ENCODE assay signal across 20 mouse cellular contexts in the genomic region with DNA sequence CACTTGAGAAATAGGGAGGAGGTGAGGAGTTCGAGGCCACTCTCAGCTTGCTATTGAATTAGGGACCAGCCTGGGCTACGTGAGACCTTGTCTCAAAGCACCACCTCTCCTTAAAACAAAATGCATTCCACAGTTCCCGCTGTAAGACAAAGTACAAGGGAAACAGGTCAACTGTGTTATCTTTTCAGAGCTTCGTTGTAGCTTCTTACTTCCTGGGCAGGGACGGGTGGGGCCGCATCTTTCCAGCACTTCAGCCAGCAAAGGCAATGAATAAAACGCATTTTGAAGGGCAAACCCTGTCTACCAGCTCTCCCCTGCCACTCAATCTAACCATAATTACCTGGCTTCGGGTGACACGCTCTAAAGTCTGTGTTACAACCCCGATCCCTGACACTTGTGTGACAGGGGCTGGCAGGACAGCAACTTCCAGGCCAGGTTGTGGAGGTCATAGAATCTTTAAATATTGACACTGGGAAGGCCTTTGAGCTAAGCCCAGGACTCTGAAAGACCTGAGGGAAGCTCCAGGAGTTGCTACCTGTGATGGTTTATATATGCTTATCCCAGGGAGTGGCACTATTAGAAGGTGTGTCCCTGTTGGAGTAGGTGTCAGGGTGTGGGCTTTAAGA. TPM values are rescaled to one million over a fixed set of nuclear protein-coding genes. Genes with fewer than 3 reads are reported as not detected.
DNase-seq lines count a peak whose midpoint lies in the region; ATAC-seq and TF ChIP-seq lines count a peak whose summit lies in the region.
"Had no signal": no experiment of that assay in that cellular context is flagged by ENCODE, and none has a peak within 500 bp of the region (broad histone marks: within the 10 kb centered on the region; RNA-seq: fewer than 3 reads in every experiment).

No protein-coding gene starts in this region.

- no peak for TF ChIP-seq CTCF in liver, postnatal 0 days (IDR thresholded peaks at IDR 0.05; ENCODE audit: low read depth)

- no peak overlapping the region for H3K4me3 ChIP-seq in liver, embryonic 16.5 days (ENCODE audit: low read depth, low read length)
- H3K4me3 ChIP-seq in liver, embryonic 12.5 days, result no peak overlapping the region
- no peak overlapping the region for H3K4me3 ChIP-seq in ES-E14 (ENCODE audit: insufficient read depth in 1 of 2, low read depth in 1 of 2, low read length in 2 of 2, poor library complexity in 1 of 2, severe bottlenecking in 1 of 2)
- H3K4me3 ChIP-seq in liver, postnatal 0 days (ENCODE audit: low read depth, low read length), result no peak overlapping the region
- H3K4me3 ChIP-seq: embryonic facial prominence, embryonic 10.5 days; forebrain, embryonic 13.5 days; heart, embryonic 15.5 days; hindbrain, embryonic 13.5 days had no signal

- H3K9me3 ChIP-seq in liver, embryonic 16.5 days (replicated peaks; ENCODE audit: control insufficient read depth, low read length), result no peaks in the 10 kb centered on the region
- no peaks in the 10 kb centered on the region for H3K9me3 ChIP-seq in liver, embryonic 12.5 days (replicated peaks)
- no peaks in the 10 kb centered on the region for H3K9me3 ChIP-seq in ES-E14 (ENCODE audit: control insufficient read depth, insufficient read depth, low read depth, low read length)
- H3K9me3 ChIP-seq in liver, postnatal 0 days (ENCODE audit: low read length), result no peaks in the 10 kb centered on the region
- H3K9me3 ChIP-seq: embryonic facial prominence, embryonic 10.5 days; forebrain, embryonic 13.5 days; heart, embryonic 15.5 days; hindbrain, embryonic 13.5 days had no signal

- ATAC-seq in liver, embryonic 16.5 days (ENCODE audit: low read depth), result peak; percentile 70
- no peak for ATAC-seq in liver, embryonic 12.5 days
- peak; percentile 49; the same call in 1 of the 2 replicates for ATAC-seq in liver, postnatal 0 days
- ATAC-seq: activated CD4-positive, CD25-positive, alpha-beta regulatory T cell, adult 4 months; forebrain, embryonic 13.5 days; forebrain, postnatal 0 days; hindbrain, postnatal 0 days had no signal

- no peaks in the 10 kb centered on the region for H3K36me3 ChIP-seq in liver, embryonic 16.5 days (ENCODE audit: control insufficient read depth, insufficient read depth)
- peaks cover 33% of the 10 kb centered on the region for H3K36me3 ChIP-seq in liver, embryonic 12.5 days
- H3K36me3 ChIP-seq in ES-E14 (ENCODE audit: control insufficient read depth, insufficient read depth, low read length, poor library complexity, severe bottlenecking), result peaks cover 30% of the 10 kb centered on the region; the same call in 1 of the 2 replicates
- H3K36me3 ChIP-seq in liver, postnatal 0 days (replicated peaks; ENCODE audit: insufficient read depth, low read length), result peaks cover 11% of the 10 kb centered on the region; the same call in 1 of the 2 replicates

- no peak overlapping the region for H3K4me2 ChIP-seq in liver, embryonic 16.5 days (ENCODE audit: low read depth, low read length)
- H3K4me2 ChIP-seq in liver, embryonic 12.5 days, result no peak overlapping the region
- no peak overlapping the region for H3K4me2 ChIP-seq in liver, postnatal 0 days (ENCODE audit: low read depth, low read length)
- H3K4me2 ChIP-seq: forebrain, embryonic 13.5 days; heart, embryonic 11.5 days; heart, embryonic 15.5 days; hindbrain, embryonic 13.5 days had no signal

- no peak for DNase-seq in ES-E14 (ENCODE audit: low read depth, low spot score)
- no peak for DNase-seq in liver, postnatal 0 days
- no peak for DNase-seq in cerebellum, postnatal 36 days
- DNase-seq in right cerebral cortex, postnatal 10 days (ENCODE audit: low spot score in 2 of 2), result no peak
- DNase-seq: adrenal gland, postnatal 14 days; cerebellum, adult 11-12 months; cerebellum, adult 9-10 months; cerebellum, postnatal 25 days; forebrain, postnatal 0 days; heart, adult 18-20 months; heart, postnatal 14 days had no signal

- peaks cover 6% of the 10 kb centered on the region for H3K4me1 ChIP-seq in liver, embryonic 16.5 days (ENCODE audit: control insufficient read depth, low read depth, low read length)
- peaks cover 21% of the 10 kb centered on the region for H3K4me1 ChIP-seq in liver, embryonic 12.5 days
- H3K4me1 ChIP-seq in ES-E14 (ENCODE audit: control insufficient read depth in 2 of 2, insufficient read depth in 2 of 2, low read length in 2 of 2, poor library complexity in 1 of 2), result peaks cover 14 to 21% of the 10 kb centered on the region in 2 experiments
- H3K4me1 ChIP-seq in liver, postnatal 0 days (ENCODE audit: insufficient read depth), result peaks cover 21% of the 10 kb centered on the region
- H3K4me1 ChIP-seq: forebrain, embryonic 13.5 days had no signal

- H3K27me3 ChIP-seq in liver, embryonic 16.5 days (ENCODE audit: control insufficient read depth, insufficient read depth, low read depth, low read length), result no peaks in the 10 kb centered on the region
- H3K27me3 ChIP-seq in liver, embryonic 12.5 days (replicated peaks), result no peaks in the 10 kb centered on the region
- H3K27me3 ChIP-seq in liver, postnatal 0 days (ENCODE audit: insufficient read depth, low read length), result no peaks in the 10 kb centered on the region
- H3K27me3 ChIP-seq: forebrain, embryonic 13.5 days; heart, embryonic 15.5 days; hindbrain, embryonic 13.5 days had no signal

- in situ Hi-C loops in ES-E14 (cut with MboI; ENCODE audit: low sequenced_read_pairs in 2 of 2, unreplicated experiment in 2 of 2), result no loop called here

- no peak for TF ChIP-seq EP300 in liver, postnatal 0 days (IDR thresholded peaks at IDR 0.05; ENCODE audit: low read depth)

- WGBS in liver, embryonic 16.5 days (ENCODE audit: insufficient replicate concordance), result 38% methylated on average over 10 of the region's 10 CpGs
- 51% methylated on average over 10 of the region's 10 CpGs for WGBS in liver, embryonic 12.5 days (ENCODE audit: insufficient replicate concordance)
- 55% methylated on average over 10 of the region's 10 CpGs for WGBS in liver, postnatal 0 days (ENCODE audit: insufficient replicate concordance)

- no peak overlapping the region for H3K9ac ChIP-seq in liver, embryonic 16.5 days (ENCODE audit: low read depth, low read length)
- H3K9ac ChIP-seq in liver, embryonic 12.5 days, result no peak overlapping the region
- H3K9ac ChIP-seq in ES-E14 (ENCODE audit: insufficient read depth, low read depth, low read length, poor library complexity, severe bottlenecking), result no peak overlapping the region
- no peak overlapping the region for H3K9ac ChIP-seq in liver, postnatal 0 days (replicated peaks)
- H3K9ac ChIP-seq: forebrain, embryonic 13.5 days; forebrain, postnatal 0 days; heart, embryonic 15.5 days; hindbrain, embryonic 13.5 days had no signal

- peak overlapping the region; percentile 63; the same call in 1 of the 2 replicates for H3K27ac ChIP-seq in liver, embryonic 16.5 days (ENCODE audit: low read length)
- H3K27ac ChIP-seq in liver, embryonic 12.5 days, result no peak overlapping the region
- H3K27ac ChIP-seq in ES-E14 (ENCODE audit: insufficient read depth, low read depth, low read length, poor library complexity, severe bottlenecking), result peak overlapping the region; percentile 76
- H3K27ac ChIP-seq in liver, postnatal 0 days (ENCODE audit: low read depth), result peak overlapping the region; percentile 55; the same call in 1 of the 2 replicates
- H3K27ac ChIP-seq: embryonic facial prominence, embryonic 10.5 days; forebrain, embryonic 13.5 days; heart, embryonic 15.5 days; hindbrain, embryonic 13.5 days; hindbrain, postnatal 0 days had no signal

TF ChIP-seq in ES-E14, 5 proteins besides CTCF, POLR2A, EP300 and RAD21:
- no peak for TF ChIP-seq ZC3H11A (IDR thresholded peaks at IDR 0.05; ENCODE audit: borderline replicate concordance, low read depth, low read length)
- no peak for TF ChIP-seq HCFC1 (IDR thresholded peaks at IDR 0.05; ENCODE audit: borderline replicate concordance, insufficient read depth, low read length)
- no peak for TF ChIP-seq MAFK (IDR thresholded peaks at IDR 0.05; ENCODE audit: insufficient read depth, low read depth, low read length)
- TF ChIP-seq CHD2 (IDR thresholded peaks at IDR 0.05; ENCODE audit: low read depth, low read length), result no peak
- TF ChIP-seq ZNF384 (IDR thresholded peaks at IDR 0.05; ENCODE audit: low read depth, low read length), result no peak

RNA-seq across cellular contexts. Expression of a gene that starts 13.2 kb away (rescaled TPM):
- polyA plus RNA-seq in liver, embryonic 16.5 days (2015; fragmentation: Nextera tagmentation; extraction: Ambion mirVana), result 10.4 and 12.1 TPM in 2 replicates
- 16.4 and 19.0 TPM in 2 replicates for polyA plus RNA-seq in liver, embryonic 12.5 days (2016; fragmentation: Nextera tagmentation; extraction: Ambion mirVana)
- 40.6 and 51.7 TPM in 2 replicates for total RNA-seq in ES-E14 (2012; rRNA removed)
- polyA plus RNA-seq in liver, postnatal 0 days (2015; fragmentation: Nextera tagmentation; extraction: Ambion mirVana), result 6.6 and 8.4 TPM in 2 replicates

RNA-seq across cellular contexts. Expression of a gene that starts 38.8 kb away (rescaled TPM):
- polyA plus RNA-seq in liver, embryonic 16.5 days (2015; fragmentation: Nextera tagmentation; extraction: Ambion mirVana), result 4.2 and 4.8 TPM in 2 replicates
- polyA plus RNA-seq in liver, embryonic 12.5 days (2016; fragmentation: Nextera tagmentation; extraction: Ambion mirVana), result 24.1 and 24.7 TPM in 2 replicates
- 72.8 and 82.0 TPM in 2 replicates for total RNA-seq in ES-E14 (2012; rRNA removed)
- 7.5 and 8.9 TPM in 2 replicates for polyA plus RNA-seq in liver, postnatal 0 days (2015; fragmentation: Nextera tagmentation; extraction: Ambion mirVana)
